Mouse (Mus musculus) spleen, adult 2 months (tissue): Measurements from ENCODE around the gene Rasa3. TPM values are rescaled to one million over a fixed set of nuclear protein-coding genes. Genes with fewer than 3 reads are reported as not detected.

ENCODE experiments used
- DNase-seq, 2 experiments: peaks; one replicate each; pipeline versions ENCODE4 v3.0.0 to v3.0.0-alpha.2; 2012 to 2021; ENCODE audit warnings: low spot score in 2 of 2, low read depth in 1 of 2
- H3K27ac ChIP-seq: fragments of 200-500 bp; 2 replicates; pipeline ENCODE4 v1.5.1; 2012; ENCODE audit warnings: low read length, inconsistent platforms; ENCODE audit not compliant: insufficient read depth
- H3K27me3 ChIP-seq: fragments of 200-500 bp; 2 replicates; pipeline ENCODE4 v1.6.1; 2012; ENCODE audit warnings: mild to moderate bottlenecking, moderate library complexity, low read length, inconsistent platforms; ENCODE audit not compliant: control insufficient read depth, insufficient read depth
- H3K36me3 ChIP-seq: fragments of 200-500 bp; 2 replicates; pipeline ENCODE4 v1.6.1; 2012; ENCODE audit warnings: mild to moderate bottlenecking, low read length, inconsistent platforms; ENCODE audit not compliant: control insufficient read depth, insufficient read depth
- H3K4me1 ChIP-seq: fragments of 200-500 bp; 2 replicates; pipeline ENCODE4 v1.6.1; 2011; ENCODE audit warnings: inconsistent platforms; ENCODE audit not compliant: control insufficient read depth, insufficient read depth, insufficient read length
- H3K4me3 ChIP-seq: fragments of 200-500 bp; 2 replicates; pipeline ENCODE4 v1.5.1; 2011; ENCODE audit warnings: mild to moderate bottlenecking, inconsistent platforms; ENCODE audit not compliant: insufficient read depth, insufficient read length; ENCODE audit errors: extremely low read depth
- CTCF ChIP-seq: fragments of 200-500 bp; IDR thresholded peaks from 2 replicates; pipeline ENCODE4 v1.5.1; 2011; ENCODE audit warnings: mild to moderate bottlenecking, inconsistent platforms; ENCODE audit not compliant: insufficient read depth, insufficient read length, insufficient replicate concordance; ENCODE audit errors: extremely low read depth
- POLR2A ChIP-seq: fragments of 200-500 bp; IDR thresholded peaks from 2 replicates; pipeline ENCODE4 v1.6.1; 2011; ENCODE audit warnings: low read depth, low read length, inconsistent platforms
- WGBS: fragments of 180-500 bp; shearing (Covaris S2); methylation state at CpG from one replicate; pipeline ENCODE4 v1.1.7; 2018; 5-methylcytosine and 5-hydroxymethylcytosine counted together
- polyA plus RNA-seq: library from polyadenylated mRNA; depleted of rRNA; stranded (reverse); fragments of >200 nt; gene quantifications from 2 replicates; pipeline ENCODE4 v1.2.3, GENCODE M21; 2012; rRNA removed

Rasa3 gene
- polyA plus RNA-seq, 1 experiment, result 98.7 TPM

- Histone ChIP-seq H3K27me3 (no peaks in the 10 kb centered on the region), H3K27ac (no peak overlapping the region)
- 75% methylated on average over 7 of the region's 7 CpGs for WGBS
Measured at GRCm38 (mm10) chr8:13521392-13521791, 156.0 kb downstream of the Rasa3 start.

GRCm38 (mm10) chr8:13520349-13520748 is 157.1 kb downstream of the Rasa3 start:
- no peaks in the 10 kb centered on the region for H3K4me1 ChIP-seq
- 75% methylated on average over 6 of the region's 6 CpGs for WGBS
- no peaks in the 10 kb centered on the region for H3K27me3 ChIP-seq
- DNase-seq, result no peak
- no peak overlapping the region for H3K27ac ChIP-seq
- TF ChIP-seq POLR2A (no peak), CTCF (no peak)
- H3K4me3 ChIP-seq, result no peak overlapping the region
- H3K36me3 ChIP-seq, result no peaks in the 10 kb centered on the region

More at GRCm38 (mm10) chr8:13521392-13521791, 156.0 kb downstream of the Rasa3 start:
- H3K4me1 ChIP-seq, result no peaks in the 10 kb centered on the region
- no peak for DNase-seq
- no peak overlapping the region for H3K4me3 ChIP-seq
- TF ChIP-seq CTCF (no peak), POLR2A (no peak)
- H3K36me3 ChIP-seq, result no peaks in the 10 kb centered on the region

- no peaks in the 10 kb centered on the region for H3K36me3 ChIP-seq
- H3K27ac ChIP-seq, result no peak overlapping the region
- TF ChIP-seq CTCF, result no peak
- no peak for TF ChIP-seq POLR2A
- DNase-seq, result no peak
- H3K27me3 ChIP-seq, result no peaks in the 10 kb centered on the region
- 60% methylated on average over 9 of the region's 9 CpGs for WGBS
- no peaks in the 10 kb centered on the region for H3K4me1 ChIP-seq
- no peak overlapping the region for H3K4me3 ChIP-seq
Measured at GRCm38 (mm10) chr8:13519503-13519902, 157.9 kb downstream of the Rasa3 start.

- no peaks in the 10 kb centered on the region for H3K27me3 ChIP-seq
- no peaks in the 10 kb centered on the region for H3K36me3 ChIP-seq
- no peak for DNase-seq
- no peak overlapping the region for H3K27ac ChIP-seq
- 94% methylated on average over 6 of the region's 6 CpGs for WGBS
- H3K4me3 ChIP-seq, result no peak overlapping the region
- no peaks in the 10 kb centered on the region for H3K4me1 ChIP-seq
- TF ChIP-seq POLR2A (no peak), CTCF (no peak)
Measured at GRCm38 (mm10) chr8:13517284-13517781, 160.1 kb downstream of the Rasa3 start.

Other genes starting within 250 kb of the Rasa3 start
- 1.1 and 1.3 TPM in 2 replicates for gene Tmem255b, start 242.4 kb downstream of the Rasa3 start, polyA plus RNA-seq
- gene Gas6, start 183.1 kb downstream of the Rasa3 start, polyA plus RNA-seq, result 54.0 and 68.1 TPM in 2 replicates
- gene 1700029H14Rik, start 115.1 kb downstream of the Rasa3 start, polyA plus RNA-seq, result 0.19 and 0.22 TPM in 2 replicates
- 0.11 and 0.12 TPM in 2 replicates for gene Cfap97d2, start 28.3 kb upstream of the Rasa3 start, polyA plus RNA-seq
- 19.6 and 26.4 TPM in 2 replicates for gene Cdc16, start 80.1 kb upstream of the Rasa3 start, polyA plus RNA-seq
- gene Upf3a, start 108.0 kb upstream of the Rasa3 start, polyA plus RNA-seq, result 5.8 and 7.5 TPM in 2 replicates
- not detected in 2 replicates for gene AF366264, start 160.8 kb upstream of the Rasa3 start, polyA plus RNA-seq
- gene Champ1, start 192.0 kb upstream of the Rasa3 start, polyA plus RNA-seq, result 6.7 and 8.9 TPM in 2 replicates
- 5.2 and 5.3 TPM in 2 replicates for gene Coprs, start 212.7 kb upstream of the Rasa3 start, polyA plus RNA-seq